Comparison of ENCODE assay signal across 8 mouse cellular contexts in the genomic region with DNA sequence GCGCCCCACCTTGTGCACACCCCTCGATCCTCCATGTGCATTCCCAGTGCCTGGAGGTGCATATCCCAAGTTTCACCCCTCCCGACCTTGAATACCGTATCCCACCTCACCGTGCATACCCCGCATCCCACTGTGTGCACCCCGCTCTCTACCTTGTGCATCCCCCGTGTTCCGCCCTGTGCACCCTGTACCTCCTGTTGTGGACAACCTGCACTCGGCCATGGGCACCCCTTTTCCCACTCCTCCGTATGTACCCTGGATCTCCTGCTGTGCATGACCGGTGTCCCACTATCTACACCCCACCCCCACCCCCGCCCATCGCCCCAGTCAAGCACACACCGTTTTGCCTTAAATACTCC. TPM values are rescaled to one million over a fixed set of nuclear protein-coding genes. Genes with fewer than 3 reads are reported as not detected.
DNase-seq lines count a peak whose midpoint lies in the region; ATAC-seq and TF ChIP-seq lines count a peak whose summit lies in the region.

No protein-coding gene starts in this region.

- peak overlapping the region; percentile 95 for H3K4me2 ChIP-seq in heart, embryonic 15.5 days
- peak overlapping the region; percentile 84 for H3K4me2 ChIP-seq in forebrain, embryonic 16.5 days (ENCODE audit: low read length)
- peak overlapping the region; percentile 97 for H3K4me2 ChIP-seq in liver, embryonic 16.5 days (ENCODE audit: low read depth, low read length)

- ATAC-seq in heart, embryonic 15.5 days (replicated peaks; ENCODE audit: insufficient number of reproducible peaks, insufficient read depth, low FRiP score, low read depth), result 0 out of 2 replicates have a peak, but pooled peaks have one; percentile 1
- ATAC-seq in forebrain, embryonic 16.5 days, result peak; percentile 23; the same call in 1 of the 2 replicates
- ATAC-seq in liver, embryonic 16.5 days (ENCODE audit: low read depth), result 0 out of 2 replicates have a peak, but pooled peaks have one; percentile 1
- ATAC-seq in CD4-positive, CD25-positive, alpha-beta regulatory T cell, adult 4 months, result no peak

- H3K4me3 ChIP-seq in heart, embryonic 15.5 days, result peak overlapping the region; percentile 88
- peak overlapping the region; percentile 69 for H3K4me3 ChIP-seq in bone marrow macrophage, adult 2 months (ENCODE audit: insufficient read depth, low read length)
- H3K4me3 ChIP-seq in forebrain, embryonic 16.5 days (replicated peaks; ENCODE audit: low read length), result peak overlapping the region; percentile 67
- H3K4me3 ChIP-seq in liver, embryonic 16.5 days (ENCODE audit: low read depth, low read length), result peak overlapping the region; percentile 80

- intact Hi-C loops in heart, postnatal 10 days (cut with DNase I), result loop anchor here (5.0 kb wide), 1 partner anchor 42 kb away; the partner anchor contains the start of gene Hsph1
- intact Hi-C loops in left cerebral cortex, postnatal 25 days (cut with DNase I), result loop anchor here (1.0 kb wide), 1 partner anchor 43 kb away; the partner anchor contains the start of gene Hsph1

- no peaks in the 10 kb centered on the region for H3K9me3 ChIP-seq in heart, embryonic 15.5 days (replicated peaks)
- no peaks in the 10 kb centered on the region for H3K9me3 ChIP-seq in forebrain, embryonic 16.5 days (ENCODE audit: control insufficient read depth, low read length)
- no peaks in the 10 kb centered on the region for H3K9me3 ChIP-seq in liver, embryonic 16.5 days (replicated peaks; ENCODE audit: control insufficient read depth, low read length)

- peaks cover 3% of the 10 kb centered on the region; the same call in 1 of the 2 replicates for H3K27me3 ChIP-seq in heart, embryonic 15.5 days
- no peaks in the 10 kb centered on the region for H3K27me3 ChIP-seq in forebrain, embryonic 16.5 days (replicated peaks; ENCODE audit: control insufficient read depth, insufficient read depth, low read length)
- peaks cover 2% of the 10 kb centered on the region; the same call in 1 of the 2 replicates for H3K27me3 ChIP-seq in liver, embryonic 16.5 days (ENCODE audit: control insufficient read depth, insufficient read depth, low read depth, low read length)

- no peak for TF ChIP-seq CTCF in bone marrow macrophage, adult 2 months (IDR thresholded peaks at IDR 0.05; ENCODE audit: low read depth, low read length)

- H3K27ac ChIP-seq in heart, embryonic 15.5 days, result no peak overlapping the region
- no peak overlapping the region for H3K27ac ChIP-seq in bone marrow macrophage, adult 2 months (ENCODE audit: insufficient read depth, low read depth, low read length)
- peak overlapping the region; percentile 6; the same call in 1 of the 2 replicates for H3K27ac ChIP-seq in forebrain, embryonic 16.5 days (ENCODE audit: low read length)
- no peak overlapping the region for H3K27ac ChIP-seq in liver, embryonic 16.5 days (ENCODE audit: low read length)

- no peak for TF ChIP-seq POLR2A in bone marrow macrophage, adult 2 months (IDR thresholded peaks at IDR 0.05; ENCODE audit: borderline replicate concordance, low read depth, low read length)

- peaks cover 11% of the 10 kb centered on the region for H3K4me1 ChIP-seq in heart, embryonic 15.5 days (replicated peaks)
- H3K4me1 ChIP-seq in bone marrow macrophage, adult 2 months (ENCODE audit: control insufficient read depth, insufficient read depth, low read length), result peaks cover 2% of the 10 kb centered on the region; the same call in 1 of the 2 replicates
- H3K4me1 ChIP-seq in forebrain, embryonic 16.5 days (replicated peaks; ENCODE audit: control insufficient read depth, insufficient read depth, low read length), result peaks cover 16% of the 10 kb centered on the region
- H3K4me1 ChIP-seq in liver, embryonic 16.5 days (ENCODE audit: control insufficient read depth, low read depth, low read length), result peaks cover 10% of the 10 kb centered on the region

- no peak for DNase-seq in heart, postnatal 10 days
- DNase-seq in left cerebral cortex, postnatal 25 days (ENCODE audit: low spot score in 2 of 2), result no peak
- DNase-seq in left cerebral cortex, adult 9 months (ENCODE audit: low spot score in 2 of 2), result no peak

- H3K9ac ChIP-seq in heart, embryonic 15.5 days, result peak overlapping the region; percentile 88
- peak overlapping the region; percentile 70 for H3K9ac ChIP-seq in forebrain, embryonic 16.5 days (replicated peaks; ENCODE audit: low read depth, low read length)
- peak overlapping the region; percentile 86; the same call in 1 of the 2 replicates for H3K9ac ChIP-seq in liver, embryonic 16.5 days (ENCODE audit: low read depth, low read length)

- under 1% methylated on average over 15 of the region's 15 CpGs for WGBS in heart, embryonic 15.5 days
- WGBS in forebrain, embryonic 16.5 days, result 1% methylated on average over 15 of the region's 15 CpGs
- 6% methylated on average over 15 of the region's 15 CpGs for WGBS in liver, embryonic 16.5 days (ENCODE audit: insufficient replicate concordance)

- H3K36me3 ChIP-seq in heart, embryonic 15.5 days, result no peaks in the 10 kb centered on the region
- H3K36me3 ChIP-seq in forebrain, embryonic 16.5 days (ENCODE audit: control insufficient read depth, insufficient read depth), result no peaks in the 10 kb centered on the region
- no peaks in the 10 kb centered on the region for H3K36me3 ChIP-seq in liver, embryonic 16.5 days (ENCODE audit: control insufficient read depth, insufficient read depth)

RNA-seq across cellular contexts. Expression of gene B3glct, which starts 0.9 kb away (rescaled TPM):
- polyA plus RNA-seq in heart, embryonic 15.5 days (2015; fragmentation: Nextera tagmentation; extraction: Ambion mirVana), result 8.0 and 8.6 TPM in 2 replicates
- 1 to 10 TPM; 9.7 to 10.0 TPM for total RNA-seq in heart, postnatal 10 days (2021)
- polyA plus RNA-seq in bone marrow macrophage, adult 2 months (2012; ENCODE audit: insufficient read depth, insufficient read length, missing spikeins), result 12.2 and 12.7 TPM in 2 replicates
- 13.4 and 14.4 TPM in 2 replicates for polyA plus RNA-seq in forebrain, embryonic 16.5 days (2015; fragmentation: Nextera tagmentation; extraction: Ambion mirVana)
- polyA plus RNA-seq in liver, embryonic 16.5 days (2015; fragmentation: Nextera tagmentation; extraction: Ambion mirVana), result 3.0 and 3.6 TPM in 2 replicates
- polyA plus RNA-seq in CD4-positive, CD25-positive, alpha-beta regulatory T cell, adult 4 months (2017; shearing (Covaris generic)), result 1 to 10 TPM; 2.7 to 3.3 TPM
- total RNA-seq in left cerebral cortex, postnatal 25 days (2021), result 10 to 100 TPM; 14.8 to 16.3 TPM

RNA-seq across cellular contexts. Expression of gene Hsph1, which starts 42.8 kb away (rescaled TPM):
- 26.4 and 28.6 TPM in 2 replicates for polyA plus RNA-seq in heart, embryonic 15.5 days (2015; fragmentation: Nextera tagmentation; extraction: Ambion mirVana)
- 10 to 100 TPM; 14.2 to 20.8 TPM for total RNA-seq in heart, postnatal 10 days (2021)
- polyA plus RNA-seq in bone marrow macrophage, adult 2 months (2012; ENCODE audit: insufficient read depth, insufficient read length, missing spikeins), result 22.8 and 26.0 TPM in 2 replicates
- polyA plus RNA-seq in forebrain, embryonic 16.5 days (2015; fragmentation: Nextera tagmentation; extraction: Ambion mirVana), result 117 and 122 TPM in 2 replicates
- polyA plus RNA-seq in liver, embryonic 16.5 days (2015; fragmentation: Nextera tagmentation; extraction: Ambion mirVana), result 19.4 and 20.8 TPM in 2 replicates
- polyA plus RNA-seq in CD4-positive, CD25-positive, alpha-beta regulatory T cell, adult 4 months (2017; shearing (Covaris generic)), result 10 to 100 TPM; 20.7 to 35.2 TPM
- 100 to 1,000 TPM; 388 to 390 TPM for total RNA-seq in left cerebral cortex, postnatal 25 days (2021)
